Mouse (Mus musculus) kidney, adult 11 months (tissue): Measurements from ENCODE around the gene Olfr1178.

ENCODE experiments used
- DNase-seq: peaks from one replicate; pipeline ENCODE4 v3.0.0; 2022

Olfr1178 gene

DNA sequence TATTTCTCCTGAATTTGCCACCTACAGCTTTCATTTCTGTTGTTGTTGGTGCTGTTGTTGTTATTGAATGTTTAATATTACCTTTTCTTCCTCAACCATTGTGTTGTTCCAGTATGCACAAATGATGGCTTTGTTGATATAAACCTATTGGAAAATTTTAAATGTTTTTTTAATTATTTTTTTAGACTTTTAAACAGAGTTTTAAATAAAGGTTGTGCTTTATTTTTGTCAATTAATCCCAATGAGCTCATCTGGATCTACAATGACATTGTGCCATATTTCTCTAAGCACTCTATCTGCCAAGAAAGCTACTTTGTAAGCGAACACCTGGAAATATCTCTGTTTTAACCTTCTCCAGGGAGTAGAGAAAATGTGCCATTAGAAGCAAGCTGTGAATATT lies at the start of gene Olfr1178:
Gene Olfr1178 (plus strand): TSS at position 301 of the 400 bp plus-strand sequence.
- no peak for DNase-seq

DNA sequence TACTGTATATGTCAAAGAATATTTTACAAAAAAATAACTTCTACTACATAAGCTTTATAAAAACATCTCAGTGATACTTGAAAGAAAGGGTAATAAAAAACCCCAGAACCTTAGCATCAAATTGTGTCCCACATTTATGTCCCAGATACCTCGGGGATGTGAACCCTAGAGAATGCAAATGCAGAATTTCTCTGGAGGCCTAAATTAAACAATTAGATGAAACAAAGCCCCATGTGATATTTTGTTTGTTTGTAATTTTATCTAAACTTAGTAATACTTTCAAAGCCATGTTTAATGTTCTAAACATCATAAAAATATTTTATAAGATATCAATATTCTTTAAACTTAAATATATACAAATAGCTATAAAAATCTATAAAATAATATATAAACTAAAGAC lies 40.5 kb upstream of the Olfr1178 start, which contains the start of gene Olfr1177-ps:
Gene Olfr1177-ps (minus strand): TSS at position 101 of the 400 bp plus-strand sequence.
- DNase-seq, result no peak

DNA sequence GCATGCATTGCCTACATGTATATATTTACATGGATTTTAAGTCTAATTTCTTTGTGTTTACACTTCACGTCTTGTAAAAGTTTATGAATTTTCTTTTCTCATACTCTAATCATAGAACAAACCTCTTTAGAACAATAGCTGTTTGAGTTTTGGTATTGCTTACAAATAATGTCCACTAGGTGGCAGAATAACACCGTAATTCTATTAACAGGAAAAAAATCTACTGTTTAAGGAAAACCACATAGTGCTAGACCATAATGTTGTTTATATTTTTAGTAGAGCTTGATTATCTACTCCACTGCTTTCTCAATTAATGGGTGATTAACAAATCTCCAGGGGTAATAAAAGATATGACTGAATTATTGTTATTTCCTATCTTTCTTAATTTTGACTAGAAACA lies 30.6 kb upstream of the Olfr1178 start:
- DNase-seq, result no peak

DNA sequence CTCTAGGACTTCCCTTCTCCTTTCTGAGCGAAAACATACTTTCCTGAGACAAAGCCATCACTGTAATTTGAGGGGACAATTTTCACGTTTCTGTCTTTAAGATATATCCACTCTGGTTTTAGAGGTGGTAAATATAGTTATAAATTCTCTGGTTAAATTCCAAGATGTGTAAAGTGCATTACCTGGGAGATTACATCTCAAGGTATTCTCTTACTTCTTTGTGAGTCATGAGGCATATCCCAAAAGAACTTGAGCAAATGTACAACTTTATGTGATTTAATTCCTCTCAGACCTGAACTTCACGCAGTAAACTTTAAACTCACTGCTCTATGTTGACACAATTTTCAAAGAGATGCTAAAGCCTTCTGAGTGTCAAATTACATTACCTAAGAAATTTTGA lies 19.5 kb downstream of the Olfr1178 start, which contains the start of gene Olfr1179:
Gene Olfr1179 (minus strand): TSS at position 101 of the 400 bp plus-strand sequence.
- no peak for DNase-seq

DNA sequence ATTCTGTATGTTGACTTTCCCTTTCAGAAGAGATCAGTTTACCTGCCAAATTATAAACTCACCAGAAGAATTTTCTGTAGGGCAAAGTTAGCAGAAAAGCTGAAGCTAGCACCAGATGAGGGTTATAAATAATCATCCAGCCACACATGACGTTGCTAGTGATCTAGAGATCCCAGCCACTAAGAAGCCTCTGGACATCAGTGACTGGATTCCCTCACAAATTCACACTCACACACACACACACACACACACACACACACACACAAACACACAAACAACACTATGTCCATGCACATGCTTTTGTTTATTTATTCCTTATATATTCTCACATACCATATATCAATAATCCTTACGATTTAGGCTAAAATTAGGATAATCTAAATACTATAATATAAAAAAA lies 32.2 kb downstream of the Olfr1178 start, which contains the start of gene Olfr1180:
Gene Olfr1180 (minus strand): TSS at position 101 of the 400 bp plus-strand sequence.
- DNase-seq, result no peak

DNA sequence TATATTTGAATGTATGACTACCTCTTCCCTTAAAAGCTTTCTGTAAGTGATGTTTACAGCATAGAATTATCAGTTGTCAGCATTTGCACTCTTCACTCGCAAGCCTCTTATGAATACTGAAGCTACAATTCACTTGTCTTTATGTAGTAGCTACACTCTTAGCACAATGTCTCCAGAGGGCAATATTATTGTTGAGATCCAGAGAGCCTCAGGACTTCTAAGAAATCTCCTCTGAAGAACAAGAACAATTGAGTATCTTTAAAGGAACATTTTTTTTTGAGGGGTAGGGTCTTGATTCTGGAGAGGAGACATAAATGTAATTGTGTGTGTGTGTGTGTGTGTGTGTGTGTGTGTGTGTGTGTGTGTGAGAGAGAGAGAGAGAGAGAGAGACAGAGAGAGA lies 39.2 kb downstream of the Olfr1178 start, which contains the start of gene Olfr1181:
Gene Olfr1181 (minus strand): TSS at position 101 of the 400 bp plus-strand sequence.
- DNase-seq, result no peak

DNA sequence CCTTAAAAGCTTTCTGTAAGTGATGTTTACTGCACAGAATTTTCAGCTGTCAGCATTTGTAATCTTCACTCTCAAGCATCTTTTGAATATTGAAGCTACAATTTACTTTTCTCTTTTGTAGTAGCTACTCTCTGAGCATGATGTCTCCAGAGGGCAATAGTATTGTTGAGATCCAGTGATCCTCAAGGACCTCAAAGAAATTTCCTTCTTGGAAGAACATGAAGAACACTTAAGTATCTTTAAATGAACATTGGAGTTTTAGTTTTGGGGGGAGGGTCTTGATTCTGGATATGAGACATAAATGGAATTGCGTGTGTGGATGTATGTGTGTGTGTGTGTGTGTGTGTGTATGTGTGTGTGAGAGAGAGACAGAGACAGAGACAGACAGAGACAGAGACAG lies 62.2 kb downstream of the Olfr1178 start, which contains the start of gene Gm13757:
Gene Gm13757 (minus strand): TSS at position 101 of the 400 bp plus-strand sequence.
- no peak for DNase-seq
